Mouse (Mus musculus): Measurements from ENCODE around the gene Apool. TPM values are rescaled to one million over a fixed set of nuclear protein-coding genes. Genes with fewer than 3 reads are reported as not detected.
A peak's percentile ranks its signal among the peaks of the same experiment; 100 is the strongest.
"Not testable (repeated sequence)": the region's sequence is repeated elsewhere in the genome, so short reads cannot be mapped to it uniquely, and the experiment has no call there.

Gene Apool
- 18.5 and 23.2 TPM in 2 replicates for polyA plus RNA-seq (2015; fragmentation: Nextera tagmentation; extraction: Ambion mirVana)

DNA sequence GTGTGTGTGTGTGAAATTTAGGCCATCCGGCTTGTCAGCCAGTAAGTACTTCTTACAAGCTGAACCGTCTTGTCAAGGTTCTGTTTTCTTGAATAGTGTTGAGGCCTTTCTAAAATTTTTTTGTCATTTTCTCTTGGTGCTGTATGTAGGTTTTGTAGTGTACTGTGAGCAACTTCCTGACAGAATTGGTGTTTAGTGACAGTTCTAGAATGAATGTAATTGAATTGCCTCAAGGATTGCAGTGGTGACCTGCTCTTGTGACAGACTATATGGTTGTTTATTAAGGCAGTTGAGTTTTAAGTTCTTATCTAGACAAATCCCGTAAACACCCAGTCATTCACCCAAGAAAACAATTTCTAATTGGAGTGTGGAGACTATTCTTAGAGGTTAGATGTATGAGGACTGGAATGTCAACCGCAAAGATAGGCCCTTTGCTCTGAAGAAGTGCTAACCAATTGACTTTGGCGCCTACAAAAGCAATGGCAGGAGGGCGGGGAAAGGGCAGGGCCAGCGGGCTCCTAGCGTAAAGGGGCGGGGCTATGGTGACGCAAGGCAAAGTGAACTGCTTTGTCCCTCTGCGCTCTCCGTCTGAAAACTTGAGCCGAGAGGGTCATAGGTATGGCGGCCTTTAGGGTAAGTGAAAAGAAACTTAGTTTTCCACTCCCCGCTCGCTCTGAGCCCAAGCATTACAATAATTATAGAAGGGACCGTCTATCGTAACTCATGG lies at the start of gene Apool:
Gene Apool, plus strand, starts transcription at position 531 of the 727 bp plus-strand sequence.
- 27% methylated on average over 18 of the region's 18 CpGs for WGBS
- peak within 1 kb of the TSS; percentile 54 for H3K4me2 ChIP-seq

DNA sequence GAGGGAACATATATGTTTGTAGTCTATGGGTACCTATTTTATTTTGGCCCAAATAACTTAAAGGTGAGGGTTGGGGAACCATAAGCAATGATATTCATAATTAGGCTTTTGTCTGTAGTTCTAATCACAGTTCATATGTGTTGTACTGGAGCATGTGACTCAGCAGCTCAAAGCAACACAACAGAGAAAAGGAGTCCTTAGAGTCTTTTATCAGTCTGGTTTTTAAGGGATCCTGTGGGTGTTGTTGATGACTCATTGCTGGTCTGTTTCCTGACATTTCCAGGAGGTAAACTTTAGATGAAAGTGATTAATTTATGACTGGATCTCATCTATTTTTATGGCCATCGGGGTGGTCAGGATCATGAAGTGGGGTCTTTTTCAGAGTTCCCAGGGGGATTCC lies 37.6 kb upstream of the Apool start:
- no peak overlapping the region for H3K27ac ChIP-seq (replicated peaks)
- no peak for ATAC-seq (ENCODE audit: low FRiP score)
- no peak overlapping the region for H3K4me2 ChIP-seq
- H3K4me3 ChIP-seq (replicated peaks), result no peak overlapping the region
- no peaks in the 10 kb centered on the region for H3K36me3 ChIP-seq
- H3K9ac ChIP-seq (replicated peaks), result no peak overlapping the region
- 65% methylated on average over 1 of the region's 1 CpGs for WGBS
- no peaks in the 10 kb centered on the region for H3K27me3 ChIP-seq (replicated peaks)
- H3K9me3 ChIP-seq (replicated peaks), result no peaks in the 10 kb centered on the region
- no peaks in the 10 kb centered on the region for H3K4me1 ChIP-seq

More for the DNA sequence above, at the start of gene Apool:
- Histone ChIP-seq H3K4me3 (replicated peaks) (peak within 1 kb of the TSS; percentile 54), H3K27me3 (replicated peaks) (no peaks in the 10 kb centered on the region), H3K9me3 (replicated peaks) (no peaks in the 10 kb centered on the region), H3K9ac (replicated peaks) (peak within 1 kb of the TSS; percentile 50), H3K27ac (replicated peaks) (peak within 1 kb of the TSS; percentile 45; the same call in 1 of the 2 replicates), H3K4me1 (peaks cover 2% of the 10 kb centered on the region; the same call in 1 of the 2 replicates), H3K36me3 (no peaks in the 10 kb centered on the region)
- ATAC-seq (ENCODE audit: low FRiP score), result peak; percentile 95

DNA sequence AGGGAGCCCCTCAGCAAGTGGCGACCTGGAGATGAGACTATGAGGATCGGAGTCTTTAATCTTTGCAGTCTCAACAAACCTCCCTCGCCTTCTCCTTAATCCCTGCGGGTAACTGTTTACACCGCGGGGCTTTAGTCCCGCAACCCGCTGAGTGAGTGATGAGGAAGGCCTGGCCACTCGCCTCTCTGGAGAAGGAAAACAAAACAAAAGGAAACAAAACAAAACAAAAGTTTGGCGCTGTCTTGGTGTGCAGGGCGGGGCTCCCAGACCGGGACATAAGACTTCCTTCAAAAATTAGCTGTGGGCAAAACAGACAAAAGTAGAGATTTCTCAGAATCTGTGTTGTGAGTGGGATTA lies 375 bp downstream of the Apool start:
- peak overlapping the region; percentile 45; the same call in 1 of the 2 replicates for H3K27ac ChIP-seq (replicated peaks)
- WGBS, result 13% methylated on average over 12 of the region's 12 CpGs
- ATAC-seq (ENCODE audit: low FRiP score), result peak; percentile 65; the same call in 1 of the 2 replicates
- H3K9me3 ChIP-seq (replicated peaks), result no peaks in the 10 kb centered on the region
- H3K4me3 ChIP-seq (replicated peaks), result peak overlapping the region; percentile 54
- H3K36me3 ChIP-seq, result no peaks in the 10 kb centered on the region
- H3K27me3 ChIP-seq (replicated peaks), result no peaks in the 10 kb centered on the region
- H3K4me1 ChIP-seq, result peaks cover 2% of the 10 kb centered on the region; the same call in 1 of the 2 replicates
- peak overlapping the region; percentile 50 for H3K9ac ChIP-seq (replicated peaks)
- H3K4me2 ChIP-seq, result peak overlapping the region; percentile 54

GRCm38 (mm10) chrX:112312094-112312493 lies 960 bp downstream of the Apool start:
- Histone ChIP-seq H3K27ac (replicated peaks) (no peak overlapping the region), H3K4me3 (replicated peaks) (peak overlapping the region; percentile 54), H3K4me1 (peaks cover 2% of the 10 kb centered on the region; the same call in 1 of the 2 replicates), H3K9ac (replicated peaks) (no peak overlapping the region), H3K4me2 (peak overlapping the region; percentile 54), H3K9me3 (replicated peaks) (no peaks in the 10 kb centered on the region), H3K27me3 (replicated peaks) (no peaks in the 10 kb centered on the region), H3K36me3 (no peaks in the 10 kb centered on the region)
- 59% methylated on average over 1 of the region's 1 CpGs for whole genome bisulfite sequencing
- ATAC-seq (ENCODE audit: low FRiP score), result no peak

GRCm38 (mm10) chrX:112320273-112320672 lies 9.1 kb downstream of the Apool start:
- H3K27me3 ChIP-seq (replicated peaks), result no peaks in the 10 kb centered on the region
- ATAC-seq (ENCODE audit: low FRiP score), result no peak

DNA sequence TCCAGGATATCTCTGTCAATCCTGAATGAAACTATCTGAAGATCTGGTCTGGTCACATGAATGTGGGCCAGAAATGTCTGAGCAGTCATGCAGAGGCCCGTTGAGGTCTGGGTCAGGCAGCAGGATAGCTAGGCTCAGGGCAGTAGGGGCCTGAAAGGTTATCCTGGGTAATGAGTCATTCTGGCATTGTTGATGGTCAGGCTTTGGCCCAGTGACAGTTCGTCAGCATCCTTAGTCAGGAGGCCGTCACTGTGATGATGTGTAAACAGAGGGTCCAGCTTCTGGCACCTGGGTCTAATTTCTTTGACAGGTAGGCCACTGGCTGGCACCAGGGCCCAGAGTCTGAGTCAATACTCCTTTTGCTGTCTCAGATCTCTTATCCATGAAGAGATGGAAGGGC lies 28.4 kb downstream of the Apool start:
- ATAC-seq (ENCODE audit: low FRiP score), result no peak
- H3K9me3 ChIP-seq (replicated peaks), result no peaks in the 10 kb centered on the region
- 84% methylated on average over 3 of the region's 3 CpGs for WGBS
- no peaks in the 10 kb centered on the region for H3K36me3 ChIP-seq
- no peak overlapping the region for H3K4me2 ChIP-seq
- no peak overlapping the region for H3K27ac ChIP-seq (replicated peaks)
- no peak overlapping the region for H3K4me3 ChIP-seq (replicated peaks)
- H3K4me1 ChIP-seq, result no peaks in the 10 kb centered on the region
- H3K9ac ChIP-seq (replicated peaks), result no peak overlapping the region
- no peaks in the 10 kb centered on the region for H3K27me3 ChIP-seq (replicated peaks)

More at GRCm38 (mm10) chrX:112320273-112320672, 9.1 kb downstream of the Apool start:
- Histone ChIP-seq H3K36me3 (no peaks in the 10 kb centered on the region), H3K9ac (replicated peaks) (no peak overlapping the region), H3K4me3 (replicated peaks) (no peak overlapping the region), H3K9me3 (replicated peaks) (no peaks in the 10 kb centered on the region), H3K4me1 (no peaks in the 10 kb centered on the region), H3K27ac (replicated peaks) (no peak overlapping the region), H3K4me2 (no peak overlapping the region)

DNA sequence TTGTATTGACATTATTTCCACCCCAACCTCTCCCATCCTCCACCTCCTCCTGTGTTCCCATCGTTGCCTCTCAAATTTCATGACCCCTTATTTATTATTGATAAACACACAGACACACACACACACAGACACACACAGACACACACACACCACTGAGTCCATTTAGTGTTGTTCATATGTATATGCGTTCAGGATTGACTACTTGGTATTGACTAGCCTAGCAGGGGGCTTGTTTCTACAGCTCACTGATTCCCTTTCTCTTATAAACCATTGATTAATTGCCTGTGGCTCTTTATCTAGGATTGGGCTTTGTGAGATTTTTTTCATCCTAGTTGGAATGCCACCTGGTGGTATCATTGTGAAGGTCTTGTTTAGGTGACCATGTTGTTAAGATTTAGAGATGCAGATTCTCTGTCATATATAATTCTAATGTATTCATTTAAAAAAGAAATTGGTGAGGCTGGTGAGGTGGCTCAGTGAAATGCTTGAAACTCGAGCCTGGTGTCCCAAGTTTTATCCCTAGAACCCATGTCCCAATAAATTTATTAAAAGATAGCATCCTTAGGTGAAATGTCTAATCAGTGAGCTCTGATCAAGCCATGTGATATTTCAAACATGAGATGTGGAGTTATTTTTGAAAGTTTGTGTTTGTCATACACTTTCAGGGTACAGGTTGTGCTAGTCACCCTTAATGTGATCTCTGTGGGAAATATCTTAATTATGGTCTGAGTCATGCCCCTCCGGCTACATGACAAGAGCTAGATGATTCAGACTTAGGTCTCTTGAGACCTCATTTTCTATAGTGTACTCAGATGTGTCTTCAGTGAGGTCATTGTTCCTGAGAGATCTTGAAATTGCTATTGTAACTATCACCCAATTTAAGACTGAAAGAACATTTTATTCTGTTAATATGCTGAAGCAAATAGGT lies 36.6 kb downstream of the Apool start:
- H3K27me3 ChIP-seq (replicated peaks), result no peaks in the 10 kb centered on the region
- no peak overlapping the region for H3K27ac ChIP-seq (replicated peaks)
- no peaks in the 10 kb centered on the region for H3K36me3 ChIP-seq
- H3K9me3 ChIP-seq (replicated peaks), result no peaks in the 10 kb centered on the region
- H3K9ac ChIP-seq (replicated peaks), result no peak overlapping the region
- WGBS, result 37% methylated on average over 4 of the region's 4 CpGs
- H3K4me3 ChIP-seq (replicated peaks), result no peak overlapping the region
- H3K4me1 ChIP-seq, result no peaks in the 10 kb centered on the region
- no peak for ATAC-seq (ENCODE audit: low FRiP score)
- no peak overlapping the region for H3K4me2 ChIP-seq

GRCm38 (mm10) chrX:112348395-112348791 lies 37.3 kb downstream of the Apool start:
- Histone ChIP-seq H3K27ac (replicated peaks) (no peak overlapping the region), H3K4me3 (replicated peaks) (no peak overlapping the region), H3K9me3 (replicated peaks) (no peaks in the 10 kb centered on the region), H3K9ac (replicated peaks) (no peak overlapping the region), H3K4me2 (no peak overlapping the region), H3K36me3 (no peaks in the 10 kb centered on the region), H3K27me3 (replicated peaks) (no peaks in the 10 kb centered on the region), H3K4me1 (no peaks in the 10 kb centered on the region)
- 30% methylated on average over 3 of the region's 3 CpGs for WGBS
- ATAC-seq (ENCODE audit: low FRiP score), result no peak

GRCm38 (mm10) chrX:112368426-112368825 lies 57.3 kb downstream of the Apool start:
- H3K36me3 ChIP-seq, result no peaks in the 10 kb centered on the region
- no peak for ATAC-seq (ENCODE audit: low FRiP score)
- no peak overlapping the region for H3K4me2 ChIP-seq
- peaks cover 7% of the 10 kb centered on the region for H3K9me3 ChIP-seq (replicated peaks)
- H3K27ac ChIP-seq (replicated peaks), result no peak overlapping the region
- WGBS, result 52% methylated on average over 4 of the region's 4 CpGs
- H3K4me3 ChIP-seq (replicated peaks), result no peak overlapping the region
- H3K9ac ChIP-seq (replicated peaks), result no peak overlapping the region
- no peaks in the 10 kb centered on the region for H3K4me1 ChIP-seq
- H3K27me3 ChIP-seq (replicated peaks), result no peaks in the 10 kb centered on the region

DNA sequence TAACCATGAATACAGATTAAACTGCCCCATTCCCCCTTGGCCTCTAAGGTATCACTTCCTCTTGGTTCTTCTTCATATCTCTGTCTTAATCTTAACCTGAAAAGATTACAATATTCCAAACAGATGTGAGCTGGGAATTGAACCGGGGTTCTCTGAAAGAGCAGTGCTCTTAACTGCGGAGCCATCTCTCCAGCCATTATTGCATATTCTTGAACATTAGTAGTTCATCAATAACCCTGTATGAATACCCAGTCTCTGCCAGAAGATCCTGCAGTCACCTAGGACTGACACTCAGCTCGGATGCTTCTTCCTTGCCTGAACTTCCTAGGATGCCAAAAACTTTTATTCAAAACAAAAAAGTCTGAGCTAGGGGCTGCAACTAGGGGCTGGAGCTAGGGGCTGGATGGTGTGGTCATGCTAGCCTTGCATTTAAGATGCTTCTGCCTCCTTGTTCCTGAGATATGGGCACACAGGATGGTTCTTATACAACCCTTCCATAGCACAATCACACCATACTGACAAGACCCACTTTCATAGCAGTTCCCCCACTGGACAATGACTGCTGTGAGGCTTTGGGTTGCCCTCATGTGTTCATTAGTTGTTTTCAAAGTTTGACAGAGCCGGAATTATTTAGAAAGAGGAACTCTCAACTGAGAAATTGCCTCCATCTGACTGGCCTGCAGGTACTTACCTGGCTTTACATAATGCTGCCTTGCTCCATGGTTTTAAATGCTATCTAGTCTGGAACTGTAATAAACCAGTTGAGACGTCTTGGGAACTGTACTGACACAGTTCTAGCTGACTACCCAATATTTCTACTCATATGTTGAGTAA lies 59.7 kb downstream of the Apool start:
- ATAC-seq (ENCODE audit: low FRiP score), result peak; percentile 98
- not testable (repeated sequence) for H3K9me3 ChIP-seq (replicated peaks); H3K4me2 ChIP-seq; H3K4me3 ChIP-seq (replicated peaks); H3K9ac ChIP-seq (replicated peaks); H3K36me3 ChIP-seq; H3K27me3 ChIP-seq (replicated peaks); H3K27ac ChIP-seq (replicated peaks); H3K4me1 ChIP-seq
- 87% methylated on average over 5 of the region's 5 CpGs for WGBS

- Histone ChIP-seq H3K4me2 (no peak within 1 kb of the TSS), H3K9ac (replicated peaks) (no peak within 1 kb of the TSS), H3K27ac (replicated peaks) (no peak within 1 kb of the TSS), H3K4me1 (no peaks in the 10 kb centered on the region), H3K9me3 (replicated peaks) (no peaks in the 10 kb centered on the region), H3K27me3 (replicated peaks) (no peaks in the 10 kb centered on the region), H3K36me3 (no peaks in the 10 kb centered on the region), H3K4me3 (replicated peaks) (no peak within 1 kb of the TSS)
- no peak for ATAC-seq (ENCODE audit: low FRiP score)
- WGBS, result 95% methylated on average over 3 of the region's 3 CpGs
Measured at GRCm38 (mm10) chrX:112406679-112407078, 95.5 kb downstream of the Apool start, which contains the start of gene Satl1. Satl1 (minus strand) TSS chrX:112406779.
